Mouse (Mus musculus) spleen, postnatal 36 days (tissue): Measurements from ENCODE around the gene Aldh2.

Source experiments
- DNase-seq, 2 experiments: peaks; one replicate each; pipeline ENCODE4 v3.0.0; 2022; ENCODE audit warnings: low spot score in 2 of 2, mixed read lengths in 1 of 2

Aldh2 gene

DNA sequence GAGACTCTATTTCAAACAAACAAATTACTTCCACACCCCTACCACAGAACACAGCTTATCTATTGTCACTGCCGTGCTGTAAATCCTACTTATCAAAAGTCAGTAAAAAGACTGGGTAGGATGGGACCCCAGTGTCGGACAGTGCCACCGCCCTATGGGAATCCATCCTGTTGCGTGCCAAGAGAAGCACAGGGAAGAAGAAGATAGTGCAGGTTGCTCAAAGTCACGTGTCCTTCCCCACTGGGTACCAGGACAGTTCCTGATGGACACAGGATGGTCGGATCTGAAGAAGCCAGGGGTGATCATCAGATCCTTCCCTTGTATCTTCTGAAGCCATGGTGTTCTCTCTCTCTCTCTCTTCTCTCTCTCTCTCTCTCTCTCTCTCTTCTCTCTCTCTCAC is 2.1 kb upstream of the Aldh2 start:
- DNase-seq, result no peak

DNA sequence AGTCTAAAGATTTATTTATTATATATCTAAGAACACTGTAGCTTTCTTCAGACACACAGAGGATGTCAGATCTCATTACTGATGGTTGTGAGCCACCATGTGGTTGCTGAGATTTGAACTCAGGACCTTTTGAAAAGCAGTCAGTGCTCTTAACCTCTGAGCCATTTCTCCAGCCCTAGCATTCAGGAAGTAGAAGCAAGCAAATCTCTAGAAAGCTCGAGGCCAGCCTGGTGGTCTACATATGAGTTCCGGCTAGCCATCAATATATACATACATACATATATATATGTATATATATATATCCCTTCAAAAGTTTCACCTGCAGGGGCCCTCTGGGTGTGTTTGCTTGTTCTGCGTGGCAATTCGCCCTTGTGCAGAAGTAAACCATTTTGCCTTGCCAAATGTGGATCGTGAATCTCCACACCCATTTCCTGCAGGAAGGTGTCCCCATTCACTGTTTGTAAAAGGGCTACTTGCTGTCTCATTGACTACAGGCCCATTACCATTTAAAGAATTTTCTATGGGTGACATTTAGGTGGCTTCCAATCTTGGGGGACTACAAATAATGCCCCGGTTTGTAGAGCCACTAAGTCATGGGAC is 1.2 kb upstream of the Aldh2 start:
- DNase-seq, result no peak

GRCm38 (mm10) chr5:121592816-121593407 is 712 bp downstream of the Aldh2 start:
- DNase-seq, result peak; percentile 15 to 22

- peak in 1 of 2 experiments; percentile 31 for DNase-seq
Measured at GRCm38 (mm10) chr5:121592064-121592815, 1.4 kb downstream of the Aldh2 start.

- DNase-seq, result no peak
Measured at GRCm38 (mm10) chr5:121591417-121592063, 2.1 kb downstream of the Aldh2 start.

DNA sequence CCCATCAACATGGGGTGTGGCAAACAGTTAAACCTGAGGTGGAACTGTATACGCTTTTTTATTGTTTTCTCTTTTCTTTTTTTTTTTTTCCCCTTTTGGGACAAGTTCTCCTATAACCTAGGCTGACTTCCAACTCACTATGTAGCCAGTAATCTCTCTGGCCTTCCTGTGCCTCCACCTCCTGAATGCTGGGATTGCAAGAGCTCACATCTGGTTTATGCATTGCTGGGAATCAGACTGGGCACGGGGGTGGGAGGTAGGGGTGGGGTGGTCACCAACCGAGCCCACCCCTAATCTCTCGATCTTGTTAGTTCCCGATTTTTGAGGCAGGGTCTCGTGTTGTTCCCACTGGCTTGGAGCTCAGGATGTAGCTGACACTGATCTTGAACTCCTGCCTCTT is 3.7 kb downstream of the Aldh2 start:
- no peak for DNase-seq

GRCm38 (mm10) chr5:121586400-121587039 is 7.1 kb downstream of the Aldh2 start:
- peak; percentile 83 to 86 for DNase-seq

DNA sequence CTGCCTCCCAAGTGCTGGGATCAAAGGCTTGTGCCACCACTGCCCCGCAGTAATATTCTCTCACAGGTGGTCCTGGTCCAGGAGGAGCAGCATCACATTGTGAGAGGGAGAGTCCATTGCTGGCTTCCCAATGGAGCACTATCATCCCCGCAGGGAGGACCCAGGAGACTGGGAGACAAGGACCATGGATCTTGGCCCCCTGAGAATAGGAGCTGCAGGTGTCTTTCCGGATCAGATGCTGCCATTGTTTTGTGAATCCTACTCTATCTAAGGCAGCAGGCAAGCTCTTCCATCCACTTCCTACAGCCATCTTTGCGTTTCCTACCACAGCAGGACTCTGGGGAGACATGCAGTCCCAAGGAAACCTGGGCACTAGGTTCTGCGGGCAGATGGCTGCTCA is 7.9 kb downstream of the Aldh2 start:
- DNase-seq, result no peak

DNA sequence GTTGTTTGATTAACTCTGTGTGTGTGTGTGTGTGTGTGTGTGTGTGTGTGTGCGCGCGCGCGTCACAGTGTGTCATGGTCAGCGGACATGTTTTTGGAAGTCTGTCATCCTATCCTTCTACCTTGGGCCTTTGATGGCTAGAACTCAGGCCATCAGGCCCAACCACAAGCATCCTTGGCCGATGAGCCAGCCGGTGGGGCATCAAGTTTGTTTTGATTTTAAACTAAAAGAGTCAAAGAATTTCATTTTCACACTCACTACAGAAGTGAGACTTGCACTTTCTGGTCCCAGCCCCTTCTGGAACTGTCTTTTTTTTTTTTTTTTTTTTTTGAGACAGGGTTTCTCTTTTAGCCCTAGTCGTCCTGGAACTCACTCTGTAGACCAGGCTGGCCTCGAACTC is 8.6 kb downstream of the Aldh2 start:
- no peak for DNase-seq

GRCm38 (mm10) chr5:121583765-121584501 is 9.7 kb downstream of the Aldh2 start:
- DNase-seq, result peak; percentile 77 to 83

DNA sequence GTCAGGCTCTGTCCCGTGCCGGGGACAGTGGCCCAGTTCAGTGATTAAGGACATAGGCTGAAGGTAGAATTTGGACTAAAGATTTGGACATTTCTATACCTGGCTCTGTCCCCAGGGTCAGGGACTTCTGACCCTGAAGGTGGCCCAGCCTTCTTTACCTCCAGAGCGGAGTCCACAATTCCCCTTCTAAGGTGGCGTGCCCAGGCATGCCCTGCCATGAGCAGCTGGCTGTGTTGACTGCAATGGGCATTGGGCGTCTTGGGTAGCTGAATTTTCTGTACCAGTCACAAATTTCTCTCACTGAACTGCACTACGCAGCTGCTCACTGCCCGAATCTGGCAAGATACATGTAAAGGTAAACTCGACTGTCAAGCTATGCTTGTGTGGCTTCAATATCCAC is 11.7 kb downstream of the Aldh2 start:
- DNase-seq, result no peak

- no peak for DNase-seq
Measured at GRCm38 (mm10) chr5:121576927-121577488, 16.6 kb downstream of the Aldh2 start.

DNA sequence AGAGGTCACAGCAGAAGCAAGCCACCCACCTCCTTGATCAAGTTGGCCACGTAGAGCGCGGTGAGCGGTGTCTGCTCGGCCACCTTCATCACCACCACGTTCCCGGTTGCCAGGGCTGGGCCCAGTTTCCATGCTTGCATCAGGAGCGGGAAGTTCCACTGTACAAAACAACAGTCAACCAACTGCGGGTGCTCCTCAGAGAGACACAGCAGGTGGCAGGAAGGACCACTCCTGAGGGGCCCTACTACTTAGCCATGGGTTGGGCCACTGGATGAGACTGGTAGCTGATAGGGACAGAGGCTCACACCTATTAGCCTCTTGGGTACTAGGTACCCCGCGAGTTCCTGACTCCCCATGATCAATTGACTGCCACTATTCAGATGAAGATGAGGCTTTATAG is 17.8 kb downstream of the Aldh2 start:
- no peak for DNase-seq

DNA sequence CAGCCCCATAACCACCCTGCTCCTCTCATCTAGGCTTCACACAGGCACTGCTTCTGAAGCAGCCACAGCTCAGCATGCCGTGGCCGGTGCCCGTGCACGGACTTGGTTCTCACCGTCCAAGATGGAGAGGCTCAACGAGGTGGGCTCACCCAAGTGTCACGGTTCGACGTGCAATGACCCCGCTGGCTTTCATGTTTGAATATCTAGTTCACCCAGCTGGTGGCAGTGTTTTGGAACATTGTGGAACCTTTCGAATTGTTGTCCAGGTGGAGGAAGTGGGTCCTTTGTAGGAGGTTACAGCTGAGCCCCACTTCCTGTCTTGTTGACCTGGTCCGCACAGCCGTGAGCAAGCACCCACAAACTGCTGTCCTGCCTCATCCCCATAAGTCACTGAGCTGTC is 19.5 kb downstream of the Aldh2 start:
- DNase-seq, result peak; percentile 45 to 57

DNA sequence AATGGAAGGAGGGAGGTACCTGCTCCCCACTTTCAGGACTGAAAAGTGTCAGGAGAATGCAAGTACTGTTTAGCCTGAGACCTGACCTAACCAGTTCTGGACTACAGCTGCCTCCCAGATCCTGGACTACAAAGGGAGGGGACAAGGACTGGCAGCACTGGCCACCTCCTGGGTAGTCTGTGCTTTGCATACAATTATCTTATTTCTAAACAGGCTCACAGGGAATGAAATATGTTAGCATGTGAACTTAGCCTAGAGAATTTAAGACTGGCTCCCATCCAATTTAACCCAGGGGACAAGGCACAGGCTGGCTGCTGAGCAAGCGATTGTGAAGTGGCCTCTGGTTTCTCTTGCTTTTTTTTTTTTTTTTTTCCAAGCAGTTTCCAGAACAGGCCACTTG is 22.8 kb downstream of the Aldh2 start:
- no peak for DNase-seq

DNA sequence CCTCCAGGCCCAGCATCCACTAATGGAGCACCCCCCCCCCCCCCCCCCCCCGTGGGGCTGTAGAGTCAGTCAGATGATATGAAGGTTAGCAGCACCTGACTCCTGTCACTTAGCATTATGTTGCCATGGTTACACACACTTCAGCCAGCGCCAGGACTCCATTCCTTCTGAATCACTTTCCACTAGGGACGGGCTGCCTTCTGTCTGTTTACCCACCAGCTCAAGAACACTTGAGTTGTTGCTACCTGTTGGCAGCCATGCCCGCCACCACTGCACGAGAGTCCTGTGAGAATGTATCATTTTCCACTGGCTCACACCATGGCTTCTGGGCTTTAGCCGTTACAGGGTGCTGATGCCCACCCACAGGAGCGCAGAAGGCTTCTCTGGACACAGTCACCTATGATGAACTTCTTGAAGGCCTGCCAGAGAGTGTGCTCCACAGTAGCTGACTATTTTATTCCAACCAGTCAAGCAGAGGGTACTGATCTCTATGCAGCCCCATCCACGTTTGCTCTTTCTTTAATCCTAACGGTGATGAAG is 23.7 kb downstream of the Aldh2 start:
- DNase-seq, result no peak

DNA sequence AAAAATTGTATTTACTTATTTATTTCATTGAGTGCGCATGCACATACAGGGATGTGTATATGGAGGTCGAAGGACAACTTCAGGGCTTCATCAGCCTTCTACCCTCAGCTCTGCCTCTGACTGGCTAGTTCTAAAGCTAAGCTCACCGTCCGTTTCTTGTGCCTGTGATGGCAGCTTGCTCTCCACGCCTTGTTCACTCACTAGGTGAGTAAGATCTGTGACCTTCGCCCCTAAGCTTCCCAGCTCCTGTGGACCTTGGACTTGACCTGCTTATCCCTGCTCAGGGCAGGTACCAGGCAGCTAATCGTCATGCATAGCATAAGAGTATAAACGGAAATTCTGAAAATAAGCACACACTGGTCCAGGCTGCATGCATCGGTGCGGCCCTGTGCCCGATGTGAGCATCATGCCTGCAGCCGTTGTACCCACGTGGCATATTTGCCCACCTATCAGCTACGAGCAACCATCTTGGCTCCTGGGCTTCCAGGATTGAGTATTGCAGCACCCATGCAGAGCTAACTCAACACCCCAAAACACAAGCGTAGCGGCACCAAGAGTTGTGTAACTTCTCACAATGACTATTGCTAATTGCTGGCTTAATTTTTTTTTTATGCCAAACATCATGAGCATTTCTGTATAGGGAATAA is 27.5 kb downstream of the Aldh2 start:
- DNase-seq, result no peak

DNA sequence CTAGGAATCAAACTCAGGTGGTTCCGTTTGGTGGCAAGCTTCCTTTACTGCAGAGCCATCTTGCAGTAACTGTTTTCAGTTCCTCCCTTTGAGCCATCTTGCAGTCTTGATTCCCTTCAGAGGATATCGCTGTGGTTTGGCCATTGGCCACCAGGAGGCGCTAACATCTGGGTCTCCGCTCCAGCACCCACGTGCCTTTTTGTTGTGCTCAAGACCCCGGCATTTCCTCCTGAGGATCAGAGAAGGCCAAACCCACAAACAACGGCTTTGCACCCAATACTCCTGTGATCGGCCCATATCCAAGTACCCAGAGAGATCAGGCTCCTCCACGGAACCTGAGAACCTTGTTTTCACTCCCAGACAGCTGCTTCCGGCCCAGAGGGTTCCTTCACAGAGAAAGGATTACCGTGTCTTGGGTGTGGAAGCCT is 29.1 kb downstream of the Aldh2 start:
- DNase-seq, result peak; percentile 86 to 89

DNA sequence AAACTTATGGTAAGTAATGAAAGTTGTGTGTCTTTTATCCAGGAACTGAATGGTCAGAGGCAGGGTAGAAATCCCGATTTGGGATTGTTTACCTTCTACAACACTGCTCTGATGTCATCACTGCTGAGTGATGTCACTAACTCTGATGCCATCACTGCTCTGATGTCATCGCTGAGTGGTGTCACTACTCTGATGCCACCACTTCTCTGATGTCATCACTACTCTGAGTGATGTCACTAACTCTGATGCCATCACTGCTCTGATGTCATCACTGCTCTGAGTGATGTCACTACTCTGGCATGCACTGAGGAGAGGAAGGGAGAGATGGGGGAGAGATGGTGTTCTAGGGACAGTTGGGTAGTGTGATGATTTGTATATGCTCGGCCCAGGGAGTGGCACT is 31.2 kb downstream of the Aldh2 start:
- DNase-seq, result no peak

DNA sequence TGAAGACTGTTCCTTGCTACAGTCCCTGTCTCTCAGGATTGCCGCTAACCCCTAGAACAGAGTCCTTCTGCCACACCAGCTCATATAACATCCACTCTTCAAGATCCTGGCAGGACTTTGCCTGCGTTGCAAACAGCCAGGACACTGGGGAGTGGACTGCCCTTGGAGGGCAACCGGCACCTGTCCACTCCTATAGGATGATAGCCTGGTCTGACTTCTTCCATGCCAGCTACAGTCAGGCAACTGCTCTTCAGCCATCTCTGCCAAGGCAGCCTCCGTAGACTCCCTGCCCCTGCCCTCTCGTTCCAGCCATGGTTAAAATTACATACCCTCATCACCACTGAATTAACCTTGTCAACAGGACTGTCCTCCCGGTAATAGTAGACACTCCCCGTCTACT is 44.4 kb downstream of the Aldh2 start:
- DNase-seq, result no peak
